Mouse (Mus musculus): ENCODE data around the gene Tmprss13. TPM values are rescaled to one million over a fixed set of nuclear protein-coding genes. Genes with fewer than 3 reads are reported as not detected.

The Tmprss13 gene
- polyA plus RNA-seq, 1 experiment from 2014 or later = not detected

DNA sequence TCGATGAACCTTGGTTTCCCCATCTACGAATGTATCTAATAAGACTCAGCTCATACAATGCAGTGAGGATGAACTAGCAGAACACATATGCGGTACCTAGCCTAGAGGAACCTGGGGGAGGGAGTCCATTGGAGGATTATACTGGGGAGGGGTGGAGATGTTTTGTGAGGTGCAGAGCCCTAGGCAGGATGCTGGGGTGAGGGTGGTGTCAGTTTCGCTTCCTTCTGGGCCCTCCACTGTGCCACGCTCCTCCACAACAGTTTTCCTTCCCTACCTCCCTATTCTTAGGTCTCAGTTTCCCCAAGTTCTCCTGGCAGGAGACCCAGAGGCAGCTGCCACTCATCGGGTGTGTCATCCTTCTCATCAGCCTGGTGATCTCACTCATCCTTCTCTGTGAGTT, 10.7 kb downstream of the Tmprss13 start:
- ChIA-PET CTCF (no interaction called here), POLR2A (no interaction called here)
- in situ Hi-C loops (cut with MboI; ENCODE audit: low pct_unique_long_range_greater_than_20kb) = no loop called here
- TF ChIP-seq CTCF (IDR thresholded peaks at IDR 0.05) = no peak
- peaks cover 31% of the 10 kb centered on the region for H3K27me3 ChIP-seq
- no peak for DNase-seq (ENCODE audit: low read depth, low spot score)
- ATAC-seq = no peak

DNA sequence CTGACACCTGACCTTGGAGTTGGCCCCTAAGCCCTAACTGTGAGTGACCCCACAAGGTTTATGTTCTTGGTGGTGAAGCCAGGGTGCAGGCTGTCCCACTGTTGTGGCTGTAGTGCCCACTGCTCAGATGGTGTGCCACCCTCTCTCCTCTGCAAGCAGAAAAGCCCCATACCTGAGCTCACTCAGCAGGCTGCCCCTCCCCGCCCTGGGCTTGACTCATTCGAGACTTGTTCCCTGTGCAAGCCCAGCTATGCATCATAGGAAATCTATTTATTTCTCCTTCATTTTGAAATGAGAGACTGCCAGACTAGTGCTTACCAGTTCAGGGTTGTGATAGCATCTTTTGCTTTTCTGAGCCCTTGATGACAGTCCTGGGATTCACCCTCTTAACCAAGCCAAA, 18.5 kb downstream of the Tmprss13 start:
- in situ Hi-C loops (cut with MboI; ENCODE audit: low pct_unique_long_range_greater_than_20kb) = no loop called here
- ATAC-seq (no peak), DNase-seq (ENCODE audit: low read depth, low spot score) (no peak)
- H3K27me3 ChIP-seq = peaks cover 29% of the 10 kb centered on the region
- ChIA-PET CTCF (no interaction called here), POLR2A (no interaction called here)
- no peak for TF ChIP-seq CTCF (IDR thresholded peaks at IDR 0.05)

DNA sequence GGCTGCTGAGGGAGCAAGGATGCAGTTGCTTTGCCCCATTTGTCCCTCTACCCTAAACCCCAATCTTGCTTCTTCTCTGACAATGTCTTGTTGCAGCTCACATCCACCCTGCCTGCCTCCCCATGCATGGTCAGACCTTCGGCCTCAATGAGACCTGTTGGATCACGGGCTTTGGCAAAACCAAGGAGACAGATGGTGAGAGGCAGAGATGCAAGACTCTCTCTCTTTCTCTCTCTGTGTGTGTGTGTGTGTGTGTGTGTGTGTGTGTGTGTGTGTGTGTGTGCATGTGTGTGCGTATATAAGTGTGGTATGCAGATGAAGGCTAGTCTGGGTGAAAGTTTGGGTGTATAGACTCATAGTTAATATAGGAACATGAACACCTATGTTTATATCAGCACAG, 24.2 kb downstream of the Tmprss13 start:
- POLR2A ChIA-PET = no interaction called here
- CTCF ChIA-PET = no interaction called here
- in situ Hi-C loops (cut with MboI; ENCODE audit: low pct_unique_long_range_greater_than_20kb) = no loop called here
- DNase-seq (ENCODE audit: low read depth, low spot score) (no peak), ATAC-seq (no peak)
- TF ChIP-seq CTCF (IDR thresholded peaks at IDR 0.05) = no peak
- peaks cover 18% of the 10 kb centered on the region for H3K27me3 ChIP-seq

DNA sequence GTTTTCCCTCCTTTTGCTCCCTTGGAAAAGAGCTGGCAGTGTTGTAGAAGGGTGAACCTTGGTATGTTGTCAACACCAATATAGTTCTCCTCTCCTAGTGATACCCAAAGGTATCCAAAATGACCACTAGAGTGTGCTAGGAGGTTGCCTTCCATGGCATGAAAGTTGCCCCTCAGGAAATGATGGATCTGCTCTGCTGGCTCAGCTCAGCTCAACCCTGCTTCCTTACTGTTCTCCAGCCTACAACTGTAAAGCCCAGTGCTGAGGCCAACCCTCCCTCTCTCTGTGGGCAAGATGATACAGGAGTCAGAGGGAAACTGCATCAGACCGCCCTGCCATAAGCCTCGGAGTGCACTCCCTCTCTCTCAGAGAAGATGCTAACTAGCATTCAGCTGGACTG, 26.6 kb downstream of the Tmprss13 start:
- DNase-seq (ENCODE audit: low read depth, low spot score) = no peak
- CTCF ChIA-PET = interaction anchor here (1.1 kb wide), 1 partner anchor 43 kb away, joined by 3 read pairs; no protein-coding TSS in a partner anchor
- POLR2A ChIA-PET = no interaction called here
- in situ Hi-C loops (cut with MboI; ENCODE audit: low pct_unique_long_range_greater_than_20kb) = no loop called here
- no peak for ATAC-seq
- no peak for TF ChIP-seq CTCF (IDR thresholded peaks at IDR 0.05)
- peaks cover 22% of the 10 kb centered on the region for H3K27me3 ChIP-seq

DNA sequence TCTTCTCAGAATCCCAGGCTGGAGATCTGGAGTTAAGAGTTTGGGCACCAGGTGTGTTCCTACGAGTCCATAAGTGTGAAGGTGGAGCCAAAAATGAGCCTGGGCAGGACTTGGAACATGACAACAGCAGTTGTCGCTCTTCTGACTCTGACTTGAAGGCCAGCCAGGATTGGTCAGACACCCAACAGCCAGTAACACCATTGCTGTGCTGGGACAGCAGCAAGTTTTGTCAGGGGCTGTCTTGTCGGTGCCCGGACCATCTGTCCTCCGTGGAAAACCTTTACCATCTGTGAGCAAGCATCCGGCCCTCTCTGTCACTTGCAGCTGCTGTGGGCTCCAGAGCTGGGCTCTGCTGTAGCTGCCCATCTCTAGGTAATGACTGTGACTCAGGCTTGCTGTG, 27.4 kb downstream of the Tmprss13 start:
- CTCF ChIA-PET = interaction anchor here (1.1 kb wide), 1 partner anchor 42 kb away, joined by 3 read pairs; no protein-coding TSS in a partner anchor
- peaks cover 25% of the 10 kb centered on the region for H3K27me3 ChIP-seq
- ATAC-seq (no peak), DNase-seq (ENCODE audit: low read depth, low spot score) (no peak)
- no peak for TF ChIP-seq CTCF (IDR thresholded peaks at IDR 0.05)
- in situ Hi-C loops (cut with MboI; ENCODE audit: low pct_unique_long_range_greater_than_20kb) = no loop called here
- POLR2A ChIA-PET = no interaction called here

DNA sequence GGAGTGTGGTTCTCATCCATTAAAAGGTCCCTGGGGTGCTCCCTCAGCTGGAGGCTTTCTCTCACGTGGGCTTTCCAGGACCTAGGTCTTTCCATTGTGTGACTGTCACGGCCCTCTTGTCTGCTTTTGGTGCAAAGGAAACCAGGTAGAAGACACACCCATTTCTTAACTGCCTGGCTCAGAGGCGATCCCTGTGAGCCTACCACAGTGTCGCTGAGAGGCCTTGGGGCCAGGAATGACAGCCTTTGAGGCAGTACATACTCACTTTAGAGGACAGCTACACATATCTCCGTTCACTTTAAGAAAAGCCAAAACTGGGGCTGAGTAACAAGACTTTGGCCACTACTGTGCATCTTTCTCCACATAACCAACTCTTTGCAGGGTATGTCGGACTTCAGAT, 29.7 kb downstream of the Tmprss13 start:
- no peak for TF ChIP-seq CTCF (IDR thresholded peaks at IDR 0.05)
- ChIA-PET POLR2A (no interaction called here), CTCF (no interaction called here)
- ATAC-seq = no peak
- no peak for DNase-seq (ENCODE audit: low read depth, low spot score)
- in situ Hi-C loops (cut with MboI; ENCODE audit: low pct_unique_long_range_greater_than_20kb) = no loop called here
- peaks cover 30% of the 10 kb centered on the region for H3K27me3 ChIP-seq

DNA sequence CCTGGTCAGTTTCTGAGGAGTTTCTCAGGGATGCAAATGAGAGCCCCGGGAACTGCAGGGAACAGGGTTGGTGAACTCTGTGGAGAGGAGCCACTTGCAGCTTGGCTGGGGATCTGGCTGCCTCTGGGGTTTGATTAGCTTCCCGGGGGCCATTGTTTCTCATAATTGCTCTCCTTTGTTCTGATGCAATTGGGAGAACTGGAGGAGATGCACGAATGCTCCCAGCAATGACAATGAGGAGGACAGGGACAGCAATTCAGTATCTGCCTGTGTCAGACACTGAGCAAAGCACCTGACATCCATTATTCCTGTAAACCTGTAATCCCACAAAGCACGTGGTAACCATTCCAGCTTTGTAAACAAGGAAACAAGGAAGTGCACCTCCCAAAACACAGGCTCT, 30.3 kb downstream of the Tmprss13 start:
- POLR2A ChIA-PET = no interaction called here
- no peak for ATAC-seq
- CTCF ChIA-PET = no interaction called here
- no peak for TF ChIP-seq CTCF (IDR thresholded peaks at IDR 0.05)
- peaks cover 37% of the 10 kb centered on the region for H3K27me3 ChIP-seq
- in situ Hi-C loops (cut with MboI; ENCODE audit: low pct_unique_long_range_greater_than_20kb) = no loop called here
- DNase-seq (ENCODE audit: low read depth, low spot score) = no peak

DNA sequence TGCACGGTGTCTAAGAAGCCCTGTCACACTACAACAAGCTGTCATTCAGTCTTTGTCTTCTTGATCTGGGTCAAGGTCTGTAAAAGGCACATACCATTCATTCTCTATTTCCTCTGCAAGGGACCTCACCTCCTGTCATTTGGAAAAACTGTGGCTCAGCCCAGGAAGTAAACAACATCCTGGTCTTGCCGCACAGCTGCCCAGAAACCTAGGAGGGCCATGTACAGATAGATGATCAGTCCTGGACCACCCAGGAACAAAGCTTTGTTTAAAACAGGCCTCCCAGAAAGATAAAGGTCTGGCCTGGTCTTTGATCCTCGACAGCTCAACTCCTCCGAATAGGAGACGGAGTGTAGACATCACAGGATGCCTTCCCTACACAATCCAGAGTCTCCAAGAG, 31.0 kb downstream of the Tmprss13 start:
- H3K27me3 ChIP-seq = peaks cover 43% of the 10 kb centered on the region
- no peak for ATAC-seq
- in situ Hi-C loops (cut with MboI; ENCODE audit: low pct_unique_long_range_greater_than_20kb) = no loop called here
- no peak for DNase-seq (ENCODE audit: low read depth, low spot score)
- ChIA-PET CTCF (no interaction called here), POLR2A (no interaction called here)
- no peak for TF ChIP-seq CTCF (IDR thresholded peaks at IDR 0.05)

DNA sequence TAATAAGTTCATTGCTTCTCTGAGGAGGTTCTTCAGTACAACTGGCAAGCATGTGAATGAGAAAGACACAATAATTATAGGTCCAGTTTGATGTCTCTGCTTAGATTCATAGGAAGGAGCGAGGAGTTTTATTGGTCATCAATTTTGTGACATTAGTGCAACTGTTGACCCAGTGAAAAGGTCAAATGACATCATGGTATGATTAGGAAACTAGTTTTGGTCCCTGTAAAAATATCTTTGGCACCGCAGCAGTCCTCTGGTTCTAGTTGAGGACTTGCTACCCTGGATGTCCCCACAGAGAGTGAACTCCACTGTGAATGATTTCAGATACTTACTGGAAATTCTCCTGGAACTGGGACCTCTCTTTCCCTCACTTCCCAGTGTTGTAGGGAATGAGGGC, 36.3 kb downstream of the Tmprss13 start:
- peaks cover 33% of the 10 kb centered on the region for H3K27me3 ChIP-seq
- POLR2A ChIA-PET = no interaction called here
- in situ Hi-C loops (cut with MboI; ENCODE audit: low pct_unique_long_range_greater_than_20kb) = no loop called here
- TF ChIP-seq CTCF (IDR thresholded peaks at IDR 0.05) = no peak
- ATAC-seq (no peak), DNase-seq (ENCODE audit: low read depth, low spot score) (no peak)
- CTCF ChIA-PET = no interaction called here

DNA sequence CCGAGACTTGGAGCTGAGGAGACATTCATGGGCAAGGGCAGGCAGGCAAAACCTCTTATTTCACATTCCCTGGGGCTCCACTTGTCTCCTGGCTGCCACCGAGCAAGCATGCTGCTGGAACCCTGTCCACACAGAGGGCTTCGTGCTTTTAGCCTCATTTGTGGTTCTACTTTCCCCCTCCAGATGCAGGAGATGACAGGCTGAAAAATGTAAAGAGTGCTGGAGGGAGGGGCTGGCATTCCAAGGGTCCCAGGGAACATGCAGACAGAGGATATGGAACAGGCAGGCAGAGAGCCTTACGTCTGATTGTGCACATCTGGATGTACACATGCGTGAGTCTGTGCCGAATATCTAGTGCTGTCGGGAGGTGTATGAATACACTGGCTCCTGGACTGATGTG, 39.5 kb downstream of the Tmprss13 start:
- POLR2A ChIA-PET = no interaction called here
- CTCF ChIA-PET = no interaction called here
- DNase-seq (ENCODE audit: low read depth, low spot score) (no peak), ATAC-seq (no peak)
- TF ChIP-seq CTCF (IDR thresholded peaks at IDR 0.05) = no peak
- in situ Hi-C loops (cut with MboI; ENCODE audit: low pct_unique_long_range_greater_than_20kb) = no loop called here
- H3K27me3 ChIP-seq = peaks cover 26% of the 10 kb centered on the region

DNA sequence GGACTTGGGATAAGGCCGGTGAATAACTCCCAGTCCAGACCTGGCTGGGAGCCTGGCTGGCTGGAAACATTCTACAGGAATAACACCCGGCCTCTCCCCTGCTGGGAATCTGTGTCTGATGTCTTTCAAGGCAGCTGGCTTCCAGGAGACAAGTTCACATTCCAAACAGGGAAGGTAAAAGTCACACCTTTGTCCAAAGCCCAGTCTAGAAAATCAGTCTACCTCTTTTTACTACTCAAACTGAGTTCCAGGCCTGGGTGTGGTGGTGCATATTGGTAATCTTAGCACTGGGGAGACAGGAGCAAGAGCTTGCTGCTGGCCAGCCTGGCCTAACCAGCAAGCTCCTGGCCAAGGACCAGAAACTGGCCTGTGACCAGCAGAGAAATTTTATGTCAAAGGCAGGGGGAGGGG, 43.2 kb downstream of the Tmprss13 start:
- H3K27me3 ChIP-seq = peaks cover 16% of the 10 kb centered on the region
- in situ Hi-C loops (cut with MboI; ENCODE audit: low pct_unique_long_range_greater_than_20kb) = no loop called here
- ATAC-seq (no peak), DNase-seq (ENCODE audit: low read depth, low spot score) (no peak)
- no peak for TF ChIP-seq CTCF (IDR thresholded peaks at IDR 0.05)
- CTCF ChIA-PET = no interaction called here
- POLR2A ChIA-PET = no interaction called here

DNA sequence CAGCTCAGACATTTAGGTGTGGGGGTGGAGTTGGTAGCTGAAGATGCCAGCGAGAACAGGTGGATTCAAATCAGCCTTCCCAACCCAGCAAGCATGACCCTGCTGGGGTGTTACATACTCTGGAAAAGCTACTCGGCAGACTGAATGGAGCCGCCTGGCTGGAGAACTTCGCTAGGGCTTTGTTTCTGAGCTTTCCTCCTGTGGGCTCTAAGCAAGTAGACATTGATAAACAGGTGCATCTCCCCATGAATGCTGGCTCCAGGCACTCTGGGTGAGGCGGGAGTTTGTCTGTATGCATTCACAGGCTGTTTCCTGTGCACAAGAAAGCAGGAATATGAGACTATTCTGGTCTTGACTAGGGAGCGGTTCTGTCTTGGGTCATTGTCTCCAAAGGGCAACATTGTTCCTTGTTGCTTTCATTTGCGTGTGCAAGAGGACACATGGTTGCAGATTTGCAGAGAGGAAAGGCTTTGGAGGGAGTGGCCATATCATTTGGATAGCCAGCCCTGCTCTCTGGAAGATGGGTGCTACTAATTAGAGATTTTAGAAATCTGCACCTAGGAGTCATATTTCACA, 44.8 kb downstream of the Tmprss13 start:
- TF ChIP-seq CTCF (IDR thresholded peaks at IDR 0.05) = no peak
- ATAC-seq (no peak), DNase-seq (ENCODE audit: low read depth, low spot score) (no peak)
- ChIA-PET POLR2A (no interaction called here), CTCF (no interaction called here)
- H3K27me3 ChIP-seq = peaks cover 23% of the 10 kb centered on the region
- in situ Hi-C loops (cut with MboI; ENCODE audit: low pct_unique_long_range_greater_than_20kb) = no loop called here

All from Patski (cell line).